Mouse (Mus musculus): Measurements from ENCODE around the gene Qrich2. TPM values are rescaled to one million over a fixed set of nuclear protein-coding genes. Genes with fewer than 3 reads are reported as not detected.

Qrich2 gene
- total RNA-seq, 1 experiment = 0.22 TPM

DNA sequence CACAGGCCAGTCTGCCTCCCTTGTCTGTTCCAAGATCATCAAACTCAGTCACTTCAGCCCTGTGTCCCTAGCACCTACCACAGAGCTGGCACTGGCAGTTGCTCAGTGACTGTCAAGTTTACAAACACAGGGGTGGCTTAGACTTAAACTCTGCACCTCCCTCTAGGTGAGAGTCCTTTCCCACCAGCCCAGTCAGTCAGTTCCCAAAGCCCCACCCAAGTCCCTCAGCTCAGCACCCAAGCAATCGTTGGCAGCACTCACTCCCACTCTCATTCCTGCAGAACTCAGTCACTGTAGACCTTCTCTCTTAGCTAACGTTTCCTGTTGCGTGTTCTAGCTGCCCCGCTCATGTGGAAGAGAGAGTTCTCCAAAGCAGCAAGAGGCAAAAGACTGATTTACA lies 71.3 kb downstream of the Qrich2 start:
- no peaks in the 10 kb centered on the region for H3K9me3 ChIP-seq (ENCODE audit: control insufficient read depth, insufficient read depth, low read depth, low read length)
- no peak overlapping the region for H3K27ac ChIP-seq (ENCODE audit: insufficient read depth, low read depth, low read length, poor library complexity, severe bottlenecking)
- peaks cover 3% of the 10 kb centered on the region in 2 experiments; a peak in 2 of 4 replicates for H3K4me1 ChIP-seq (ENCODE audit: control insufficient read depth in 2 of 2, insufficient read depth in 2 of 2, low read length in 2 of 2, poor library complexity in 1 of 2)
- in situ Hi-C loops (cut with MboI; ENCODE audit: low sequenced_read_pairs in 2 of 2, unreplicated experiment in 2 of 2) = no loop called here
- no peak for DNase-seq (ENCODE audit: low read depth, low spot score)
- H3K4me3 ChIP-seq (ENCODE audit: insufficient read depth in 1 of 2, low read depth in 1 of 2, low read length in 2 of 2, poor library complexity in 1 of 2, severe bottlenecking in 1 of 2) = no peak overlapping the region
- H3K9ac ChIP-seq (ENCODE audit: insufficient read depth, low read depth, low read length, poor library complexity, severe bottlenecking) = no peak overlapping the region
- H3K36me3 ChIP-seq (ENCODE audit: control insufficient read depth, insufficient read depth, low read length, poor library complexity, severe bottlenecking) = no peaks in the 10 kb centered on the region
- TF ChIP-seq ZNF384 (IDR thresholded peaks at IDR 0.05; ENCODE audit: low read depth, low read length) = no peak
- TF ChIP-seq MAFK (IDR thresholded peaks at IDR 0.05; ENCODE audit: insufficient read depth, low read depth, low read length) = no peak
- no peak for TF ChIP-seq HCFC1 (IDR thresholded peaks at IDR 0.05; ENCODE audit: borderline replicate concordance, insufficient read depth, low read length)
- TF ChIP-seq ZC3H11A (IDR thresholded peaks at IDR 0.05; ENCODE audit: borderline replicate concordance, low read depth, low read length) = no peak
- TF ChIP-seq CHD2 (IDR thresholded peaks at IDR 0.05; ENCODE audit: low read depth, low read length) = no peak

Other genes with a start within 250 kb of the Qrich2 start
- gene Evpl, start 228.2 kb downstream of the Qrich2 start, total RNA-seq (2012; rRNA removed) = 2.9 and 4.5 TPM in 2 replicates
- gene Srp68, start 192.0 kb downstream of the Qrich2 start, total RNA-seq (2012; rRNA removed) = 33.4 and 38.2 TPM in 2 replicates
- gene Galr2, start 185.3 kb downstream of the Qrich2 start, total RNA-seq (2012; rRNA removed) = 1.8 and 3.3 TPM in 2 replicates
- 25.5 and 26.4 TPM in 2 replicates for gene Exoc7, start 159.0 kb downstream of the Qrich2 start, total RNA-seq (2012; rRNA removed)
- gene Foxj1, start 130.8 kb downstream of the Qrich2 start, total RNA-seq (2012; rRNA removed) = 0.67 and 1.2 TPM in 2 replicates
- gene Rnf157, start 53.2 kb downstream of the Qrich2 start, total RNA-seq (2012; rRNA removed) = 3.7 and 6.1 TPM in 2 replicates
- 106 and 117 TPM in 2 replicates for gene Ubald2, start 32.1 kb downstream of the Qrich2 start, total RNA-seq (2012; rRNA removed)
- gene Prpsap1, start 28.0 kb upstream of the Qrich2 start, total RNA-seq (2012; rRNA removed) = 100 and 121 TPM in 2 replicates
- gene Sphk1, start 64.7 kb upstream of the Qrich2 start, total RNA-seq (2012; rRNA removed) = 2.1 and 2.3 TPM in 2 replicates
- 45.2 and 50.0 TPM in 2 replicates for gene Ube2o, start 115.2 kb upstream of the Qrich2 start, total RNA-seq (2012; rRNA removed)
- 0.16 and 0.94 TPM in 2 replicates for gene Aanat, start 120.2 kb upstream of the Qrich2 start, total RNA-seq (2012; rRNA removed)
- gene Rhbdf2, start 160.8 kb upstream of the Qrich2 start, total RNA-seq (2012; rRNA removed) = 29.3 and 53.8 TPM in 2 replicates
- gene Prcd, start 187.3 kb upstream of the Qrich2 start, total RNA-seq (2012; rRNA removed) = 2.0 and 2.2 TPM in 2 replicates
- 0.37 and 0.40 TPM in 2 replicates for gene Cygb, start 188.1 kb upstream of the Qrich2 start, total RNA-seq (2012; rRNA removed)